Comparison of ENCODE assay signal across 8 mouse cellular contexts in the genomic region with DNA sequence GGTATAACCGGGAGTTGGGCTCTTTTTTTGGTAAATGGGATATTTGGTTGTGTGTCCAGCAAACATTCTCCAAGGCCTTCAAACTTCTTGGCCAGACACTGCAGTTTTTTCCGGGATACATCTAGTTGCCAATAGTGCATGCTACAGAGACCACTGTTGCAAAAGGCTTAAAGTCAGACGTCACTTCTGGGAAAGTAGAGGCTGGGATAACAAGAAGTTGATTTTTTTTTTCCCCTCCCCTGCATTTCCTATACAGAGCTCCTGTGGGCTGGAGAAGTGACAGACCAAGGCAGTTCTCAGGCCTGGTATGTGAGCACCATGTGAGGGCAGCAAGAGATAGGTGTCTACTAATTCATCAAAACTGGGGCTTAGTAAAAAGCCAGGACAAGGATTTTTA. TPM values are rescaled to one million over a fixed set of nuclear protein-coding genes. Genes with fewer than 3 reads are reported as not detected.
DNase-seq lines count a peak whose midpoint lies in the region; ATAC-seq and TF ChIP-seq lines count a peak whose summit lies in the region.

No protein-coding gene starts in this region.

- H3K4me1 ChIP-seq in heart, adult 2 months (ENCODE audit: control insufficient read depth, insufficient read depth, low read length) = peaks cover 19% of the 10 kb centered on the region
- peaks cover 9% of the 10 kb centered on the region for H3K4me1 ChIP-seq in cortical plate, adult 2 months (ENCODE audit: control insufficient read depth, insufficient read depth, low read length)
- H3K4me1 ChIP-seq in hindbrain, embryonic 13.5 days (replicated peaks) = peaks cover 65% of the 10 kb centered on the region
- H3K4me1 ChIP-seq in midbrain, embryonic 10.5 days = peaks cover 74% of the 10 kb centered on the region

- no peaks in the 10 kb centered on the region for H3K9me3 ChIP-seq in hindbrain, embryonic 13.5 days
- H3K9me3 ChIP-seq in midbrain, embryonic 10.5 days (replicated peaks) = no peaks in the 10 kb centered on the region

- no peaks in the 10 kb centered on the region for H3K27me3 ChIP-seq in heart, adult 2 months (ENCODE audit: control insufficient read depth, insufficient read depth, low read length)
- H3K27me3 ChIP-seq in hindbrain, embryonic 13.5 days = peaks cover 11% of the 10 kb centered on the region; the same call in 1 of the 2 replicates
- peaks cover 18% of the 10 kb centered on the region for H3K27me3 ChIP-seq in midbrain, embryonic 10.5 days (ENCODE audit: low read depth, poor library complexity, severe bottlenecking)

- TF ChIP-seq POLR2A in heart, adult 2 months (IDR thresholded peaks at IDR 0.05; ENCODE audit: insufficient read depth, low read depth, low read length) = no peak
- TF ChIP-seq POLR2A in cortical plate, adult 2 months (IDR thresholded peaks at IDR 0.05; ENCODE audit: extremely low read depth, insufficient read depth, low read length) = no peak

- peaks cover 2% of the 10 kb centered on the region for H3K79me2 ChIP-seq in heart, adult 2 months (replicated peaks; ENCODE audit: control insufficient read depth, insufficient read depth, low read length)

- no peaks in the 10 kb centered on the region; the same call in 1 of the 2 replicates for H3K36me3 ChIP-seq in heart, adult 2 months (ENCODE audit: control insufficient read depth, insufficient read depth, low read length)
- no peaks in the 10 kb centered on the region for H3K36me3 ChIP-seq in hindbrain, embryonic 13.5 days
- no peaks in the 10 kb centered on the region for H3K36me3 ChIP-seq in midbrain, embryonic 10.5 days

- WGBS in heart, adult 2 months = 22% methylated on average over 3 of the region's 3 CpGs
- 54% methylated on average over 3 of the region's 3 CpGs for WGBS in hindbrain, embryonic 13.5 days
- 62% methylated on average over 3 of the region's 3 CpGs for WGBS in midbrain, embryonic 10.5 days

- H3K27ac ChIP-seq in heart, adult 2 months = peak overlapping the region; percentile 78
- H3K27ac ChIP-seq in cortical plate, adult 2 months (ENCODE audit: insufficient read depth, low read length) = no peak overlapping the region
- H3K27ac ChIP-seq in hindbrain, embryonic 13.5 days = peak overlapping the region; percentile 91; the same call in 1 of the 2 replicates
- H3K27ac ChIP-seq in midbrain, embryonic 10.5 days (replicated peaks) = no peak overlapping the region

- no peak for DNase-seq in heart, adult 2 months
- DNase-seq in heart, postnatal 14 days = no peak
- DNase-seq in midbrain, embryonic 10.5 days (ENCODE audit: low spot score) = no peak
- DNase-seq in urinary bladder, postnatal 14 days (ENCODE audit: low spot score) = no peak
- no peak for DNase-seq in gastrocnemius, postnatal 25 days
- no peak for DNase-seq in spleen, postnatal 36 days (ENCODE audit: low spot score in 2 of 2)

- H3K4me2 ChIP-seq in hindbrain, embryonic 13.5 days = peak overlapping the region; percentile 84

- ATAC-seq in hindbrain, embryonic 13.5 days (ENCODE audit: low FRiP score) = no peak

- intact Hi-C loops in heart, adult 2 months (cut with DNase I) = no loop called here
- intact Hi-C loops in heart, postnatal 14 days (cut with DNase I) = no loop called here

- TF ChIP-seq EP300 in heart, adult 2 months (IDR thresholded peaks at IDR 0.05; ENCODE audit: insufficient read depth, low read depth, low read length) = no peak

- no peak overlapping the region for H3K4me3 ChIP-seq in heart, adult 2 months
- peak overlapping the region; percentile 96 for H3K4me3 ChIP-seq in cortical plate, adult 2 months (ENCODE audit: insufficient read depth, low read length)
- H3K4me3 ChIP-seq in hindbrain, embryonic 13.5 days = peak overlapping the region; percentile 93
- peak overlapping the region; percentile 84; the same call in 1 of the 2 replicates for H3K4me3 ChIP-seq in midbrain, embryonic 10.5 days

- H3K9ac ChIP-seq in heart, adult 2 months (ENCODE audit: low read depth, low read length) = no peak overlapping the region
- H3K9ac ChIP-seq in hindbrain, embryonic 13.5 days = peak overlapping the region; percentile 98

- no peak for TF ChIP-seq CTCF in heart, adult 2 months (IDR thresholded peaks at IDR 0.05)
- no peak for TF ChIP-seq CTCF in cortical plate, adult 2 months (IDR thresholded peaks at IDR 0.05; ENCODE audit: extremely low read depth, insufficient read depth, low read length)

RNA-seq across cellular contexts. Expression of a gene that starts 2.4 kb away (rescaled TPM):
- total RNA-seq in heart, adult 2 months (2021) = 10 to 100 TPM in 1 of 2 experiments, 1 to 10 TPM in 1; 9.9 to 12.3 TPM
- 15.3 and 19.3 TPM in 2 replicates for polyA plus RNA-seq in heart, adult 2 months (2012; rRNA removed)
- 10 to 100 TPM; 14.5 to 14.7 TPM for total RNA-seq in heart, postnatal 14 days (2021)
- 70.5 and 73.9 TPM in 2 replicates for polyA plus RNA-seq in cortical plate, adult 2 months (2012; rRNA removed)
- 19.6 and 20.5 TPM in 2 replicates for polyA plus RNA-seq in hindbrain, embryonic 13.5 days (2015; fragmentation: Nextera tagmentation; extraction: Ambion mirVana)
- 5.4 and 7.0 TPM in 2 replicates for polyA plus RNA-seq in midbrain, embryonic 10.5 days (2016; fragmentation: Nextera tagmentation; extraction: Ambion mirVana)
- total RNA-seq in gastrocnemius, postnatal 25 days (2021) = 10 to 100 TPM; 23.0 to 34.4 TPM

RNA-seq across cellular contexts. Expression of a gene that starts 47.7 kb away (rescaled TPM):
- 10 to 100 TPM; 10.9 to 11.5 TPM for total RNA-seq in heart, adult 2 months (2021)
- 7.4 and 7.6 TPM in 2 replicates for polyA plus RNA-seq in heart, adult 2 months (2012; rRNA removed)
- 10 to 100 TPM; 12.9 to 14.0 TPM for total RNA-seq in heart, postnatal 14 days (2021)
- 39.7 and 41.0 TPM in 2 replicates for polyA plus RNA-seq in cortical plate, adult 2 months (2012; rRNA removed)
- polyA plus RNA-seq in hindbrain, embryonic 13.5 days (2015; fragmentation: Nextera tagmentation; extraction: Ambion mirVana) = 1.7 and 1.8 TPM in 2 replicates
- 3.2 and 4.2 TPM in 2 replicates for polyA plus RNA-seq in midbrain, embryonic 10.5 days (2016; fragmentation: Nextera tagmentation; extraction: Ambion mirVana)
- 1 to 10 TPM; 4.3 to 5.7 TPM for total RNA-seq in gastrocnemius, postnatal 25 days (2021)

RNA-seq across cellular contexts. Expression of a gene that starts 48.0 kb away (rescaled TPM):
- 10 to 100 TPM; 24.1 to 29.5 TPM for total RNA-seq in heart, adult 2 months (2021)
- polyA plus RNA-seq in heart, adult 2 months (2012; rRNA removed) = 35.0 and 39.7 TPM in 2 replicates
- 10 to 100 TPM; 28.5 to 31.5 TPM for total RNA-seq in heart, postnatal 14 days (2021)
- 20.9 and 24.7 TPM in 2 replicates for polyA plus RNA-seq in cortical plate, adult 2 months (2012; rRNA removed)
- 7.9 and 8.6 TPM in 2 replicates for polyA plus RNA-seq in hindbrain, embryonic 13.5 days (2015; fragmentation: Nextera tagmentation; extraction: Ambion mirVana)
- 8.9 and 10.7 TPM in 2 replicates for polyA plus RNA-seq in midbrain, embryonic 10.5 days (2016; fragmentation: Nextera tagmentation; extraction: Ambion mirVana)
- 10 to 100 TPM; 10.7 to 13.0 TPM for total RNA-seq in gastrocnemius, postnatal 25 days (2021)

Comparison
In these comparisons a context has a peak if more than half of its experiments do, and no peak if none do; other contexts are left out.
1. H3K27ac ChIP-seq: peak in heart, adult 2 months (single experiment) and hindbrain, embryonic 13.5 days (single experiment); none in cortical plate, adult 2 months (single experiment) and midbrain, embryonic 10.5 days (single experiment).